Mouse (Mus musculus) stomach, postnatal 0 days (tissue): ENCODE measurements around the gene Spag9. TPM values are rescaled to one million over a fixed set of nuclear protein-coding genes. Genes with fewer than 3 reads are reported as not detected.
"Not testable (repeated sequence)": the region's sequence is repeated elsewhere in the genome, so short reads cannot be mapped to it uniquely, and the experiment has no call there.

Experiments used
- ATAC-seq: fragments of 200-750 bp; cut with Nextera tagmentation; 2 replicates; pipeline ENCODE4 v1.8.0; 2017; ENCODE audit not compliant: low FRiP score, low TSS enrichment
- DNase-seq: peaks from one replicate; pipeline ENCODE4 v3.0.0-alpha.2; 2016; ENCODE audit warnings: low spot score
- H3K27ac ChIP-seq: fragments of 300-500 bp; sonication (generic); replicated peaks from 2 replicates; pipeline ENCODE4 v1.5.1; 2014; ENCODE audit warnings: mild to moderate bottlenecking, control low read depth
- H3K27me3 ChIP-seq: fragments of 300-500 bp; sonication (generic); 2 replicates; pipeline ENCODE4 v1.6.1; 2014; ENCODE audit warnings: low read length; ENCODE audit not compliant: control insufficient read depth, insufficient read depth
- H3K36me3 ChIP-seq: fragments of 300-500 bp; sonication (generic); 2 replicates; pipeline ENCODE4 v1.6.1; 2014; ENCODE audit warnings: low read length, mixed read lengths; ENCODE audit not compliant: control insufficient read depth, insufficient read depth
- H3K4me1 ChIP-seq: fragments of 300-500 bp; sonication (generic); replicated peaks from 2 replicates; pipeline ENCODE4 v1.6.1; 2014; ENCODE audit warnings: antibody characterized with exemption; ENCODE audit not compliant: control insufficient read depth, insufficient read depth
- H3K4me2 ChIP-seq: fragments of 300-500 bp; sonication (generic); replicated peaks from 2 replicates; pipeline ENCODE4 v1.6.1; 2014; ENCODE audit warnings: low read depth, mild to moderate bottlenecking, control low read depth, moderate library complexity
- H3K4me3 ChIP-seq: fragments of 300-500 bp; sonication (generic); 2 replicates; pipeline ENCODE4 v1.5.1; 2014; ENCODE audit warnings: low read depth, low read length, control low read depth
- H3K9ac ChIP-seq: fragments of 300-500 bp; sonication (generic); 2 replicates; pipeline ENCODE4 v1.6.1; 2014; ENCODE audit warnings: mild to moderate bottlenecking, low read length, control low read depth, mixed read lengths
- H3K9me3 ChIP-seq: fragments of 300-500 bp; sonication (generic); 2 replicates; pipeline ENCODE4 v1.6.1; 2016; ENCODE audit warnings: low read length; ENCODE audit not compliant: control insufficient read depth
- CTCF ChIP-seq: IDR thresholded peaks from 2 replicates; pipeline ENCODE4 v1.5.1; 2016; ENCODE audit warnings: antibody characterized with exemption, low read depth, mild to moderate bottlenecking, moderate library complexity
- EP300 ChIP-seq: optimal IDR thresholded peaks from 2 replicates; pipeline ENCODE3; 2016; ENCODE audit warnings: antibody characterized with exemption
- WGBS: fragments of 180-500 bp; shearing (Covaris S2); extraction: QIAGEN DNeasy Blood & Tissue Kit; methylation state at CpG from one replicate; pipeline ENCODE4 v1.1.7; 2014; 5-methylcytosine and 5-hydroxymethylcytosine counted together
- polyA plus RNA-seq: library from polyadenylated mRNA; unstranded; fragments of >200 nt; fragmentation: Nextera tagmentation; extraction: Ambion mirVana; gene quantifications from 2 replicates; pipeline ENCODE4 v1.2.1, GENCODE M21; 2015

Gene Spag9
- polyA plus RNA-seq, 1 experiment from 2014 or later = 32.5 TPM

- DNase-seq (no peak), ATAC-seq (no peak)
- H3K27me3 ChIP-seq = no peaks in the 10 kb centered on the region
- H3K9ac ChIP-seq = no peak overlapping the region
- no peak overlapping the region for H3K4me2 ChIP-seq
- no peak for TF ChIP-seq EP300
- no peak for TF ChIP-seq CTCF
- peaks cover 9% of the 10 kb centered on the region; the same call in 1 of the 2 replicates for H3K36me3 ChIP-seq
- H3K4me3 ChIP-seq = no peak overlapping the region
- no peaks in the 10 kb centered on the region for H3K9me3 ChIP-seq
- 88% methylated on average over 2 of the region's 2 CpGs for WGBS
- no peak overlapping the region for H3K27ac ChIP-seq
- no peaks in the 10 kb centered on the region for H3K4me1 ChIP-seq
Observed at GRCm38 (mm10) chr11:94070455-94070854, 74.6 kb downstream of the Spag9 start.

- Histone ChIP-seq H3K4me3 (no peak overlapping the region), H3K27me3 (no peaks in the 10 kb centered on the region), H3K4me1 (no peaks in the 10 kb centered on the region), H3K4me2 (no peak overlapping the region), H3K9me3 (no peaks in the 10 kb centered on the region), H3K36me3 (peaks cover 7% of the 10 kb centered on the region; the same call in 1 of the 2 replicates), H3K9ac (no peak overlapping the region), H3K27ac (no peak overlapping the region)
- WGBS = 61% methylated on average over 4 of the region's 4 CpGs
- peak; percentile 17 for DNase-seq
- no peak for ATAC-seq
- no peak for TF ChIP-seq EP300
- TF ChIP-seq CTCF = peak; percentile 70
Observed at GRCm38 (mm10) chr11:94073283-94073682, 77.4 kb downstream of the Spag9 start.

GRCm38 (mm10) chr11:94086966-94087365 lies 91.1 kb downstream of the Spag9 start:
- not testable (repeated sequence) for H3K4me2 ChIP-seq, H3K9me3 ChIP-seq, H3K27ac ChIP-seq, H3K4me1 ChIP-seq, H3K4me3 ChIP-seq, H3K27me3 ChIP-seq, H3K9ac ChIP-seq, ATAC-seq, DNase-seq
- H3K36me3 ChIP-seq = peaks cover 18% of the 10 kb centered on the region
- peak; percentile 74 for TF ChIP-seq CTCF
- 87% methylated on average over 2 of the region's 2 CpGs for WGBS

GRCm38 (mm10) chr11:94090496-94090895 lies 94.6 kb downstream of the Spag9 start:
- Histone ChIP-seq H3K4me2 (no peak overlapping the region), H3K27me3 (no peaks in the 10 kb centered on the region), H3K9ac (no peak overlapping the region), H3K9me3 (no peaks in the 10 kb centered on the region), H3K27ac (no peak overlapping the region), H3K36me3 (peaks cover 12% of the 10 kb centered on the region), H3K4me3 (no peak overlapping the region), H3K4me1 (no peaks in the 10 kb centered on the region)
- TF ChIP-seq EP300 = no peak
- TF ChIP-seq CTCF = no peak
- ATAC-seq (no peak), DNase-seq (no peak)
- 83% methylated on average over 4 of the region's 4 CpGs for WGBS

GRCm38 (mm10) chr11:94097489-94097888 lies 101.6 kb downstream of the Spag9 start:
- H3K36me3 ChIP-seq = peaks cover 17% of the 10 kb centered on the region
- no peak for DNase-seq

GRCm38 (mm10) chr11:94098840-94099239 lies 102.9 kb downstream of the Spag9 start:
- H3K4me3 ChIP-seq = no peak overlapping the region
- ATAC-seq (no peak), DNase-seq (no peak)
- H3K36me3 ChIP-seq = peaks cover 17% of the 10 kb centered on the region
- no peak overlapping the region for H3K4me2 ChIP-seq
- TF ChIP-seq CTCF (no peak), EP300 (no peak)
- WGBS = 93% methylated on average over 5 of the region's 5 CpGs
- H3K27me3 ChIP-seq = no peaks in the 10 kb centered on the region
- H3K27ac ChIP-seq = no peak overlapping the region
- no peak overlapping the region for H3K9ac ChIP-seq
- no peaks in the 10 kb centered on the region for H3K9me3 ChIP-seq
- no peaks in the 10 kb centered on the region for H3K4me1 ChIP-seq

More at GRCm38 (mm10) chr11:94097489-94097888, 101.6 kb downstream of the Spag9 start:
- Histone ChIP-seq H3K27me3 (no peaks in the 10 kb centered on the region), H3K4me1 (no peaks in the 10 kb centered on the region), H3K4me2 (no peak overlapping the region), H3K27ac (no peak overlapping the region), H3K9me3 (no peaks in the 10 kb centered on the region), H3K4me3 (no peak overlapping the region), H3K9ac (no peak overlapping the region)
- TF ChIP-seq CTCF (no peak), EP300 (no peak)
- 85% methylated on average over 3 of the region's 3 CpGs for WGBS
- ATAC-seq = no peak
